Mouse (Mus musculus) ES-CJ7 (cell line): ENCODE data around the gene Spg11.
"Not testable (repeated sequence)": the region's sequence is repeated elsewhere in the genome, so short reads cannot be mapped to it uniquely, and the experiment has no call there.

Experiments used
- DNase-seq: peaks from one replicate; pipeline ENCODE4 v3.0.0; 2011; ENCODE audit warnings: low read depth, low spot score

Spg11 gene

GRCm38 (mm10) chr2:122065200-122065969 is 52.8 kb downstream of the Spg11 start:
- peak; percentile 23 for DNase-seq

- DNase-seq: no peak
These were observed 58.6 kb downstream of the Spg11 start for GRCm38 (mm10) chr2:122059365-122060115.

GRCm38 (mm10) chr2:122043926-122044325 is 74.3 kb downstream of the Spg11 start:
- no peak for DNase-seq

- no peak for DNase-seq
These were observed 82.1 kb downstream of the Spg11 start for GRCm38 (mm10) chr2:122036064-122036463.

GRCm38 (mm10) chr2:122031970-122032369 is 86.2 kb downstream of the Spg11 start:
- DNase-seq: no peak

GRCm38 (mm10) chr2:122028756-122029700 is 89.2 kb downstream of the Spg11 start:
- peak; percentile 37 for DNase-seq

- DNase-seq: peak; percentile 81
These were observed 90.1 kb downstream of the Spg11 start, which contains the start of gene Eif3j1 for GRCm38 (mm10) chr2:122027862-122028755. Gene Eif3j1, plus strand, starts transcription at chr2:122028546.

GRCm38 (mm10) chr2:122027091-122027490 is 91.1 kb downstream of the Spg11 start:
- not testable (repeated sequence) for DNase-seq

- peak; percentile 27 for DNase-seq
These were observed 95.9 kb downstream of the Spg11 start for GRCm38 (mm10) chr2:122022284-122022683.

- DNase-seq: no peak
These were observed 99.5 kb downstream of the Spg11 start for GRCm38 (mm10) chr2:122018705-122019104.

- no peak for DNase-seq
These were observed 106.7 kb downstream of the Spg11 start for GRCm38 (mm10) chr2:122011441-122011840.

GRCm38 (mm10) chr2:122008832-122009231 is 109.4 kb downstream of the Spg11 start:
- no peak for DNase-seq
